Mouse (Mus musculus): Measurements from ENCODE around the gene Izumo1.

The Izumo1 gene

GRCm38 (mm10) chr7:45630064-45630907, 8.7 kb downstream of the Izumo1 start:
- no peak for TF ChIP-seq GATA4 (IDR thresholded peaks at IDR 0.05; ENCODE audit: insufficient replicate concordance, low read length)

- TF ChIP-seq GATA4 (IDR thresholded peaks at IDR 0.05; ENCODE audit: insufficient replicate concordance, low read length) = no peak
These were observed 10.9 kb downstream of the Izumo1 start for GRCm38 (mm10) chr7:45632499-45632898.

DNA sequence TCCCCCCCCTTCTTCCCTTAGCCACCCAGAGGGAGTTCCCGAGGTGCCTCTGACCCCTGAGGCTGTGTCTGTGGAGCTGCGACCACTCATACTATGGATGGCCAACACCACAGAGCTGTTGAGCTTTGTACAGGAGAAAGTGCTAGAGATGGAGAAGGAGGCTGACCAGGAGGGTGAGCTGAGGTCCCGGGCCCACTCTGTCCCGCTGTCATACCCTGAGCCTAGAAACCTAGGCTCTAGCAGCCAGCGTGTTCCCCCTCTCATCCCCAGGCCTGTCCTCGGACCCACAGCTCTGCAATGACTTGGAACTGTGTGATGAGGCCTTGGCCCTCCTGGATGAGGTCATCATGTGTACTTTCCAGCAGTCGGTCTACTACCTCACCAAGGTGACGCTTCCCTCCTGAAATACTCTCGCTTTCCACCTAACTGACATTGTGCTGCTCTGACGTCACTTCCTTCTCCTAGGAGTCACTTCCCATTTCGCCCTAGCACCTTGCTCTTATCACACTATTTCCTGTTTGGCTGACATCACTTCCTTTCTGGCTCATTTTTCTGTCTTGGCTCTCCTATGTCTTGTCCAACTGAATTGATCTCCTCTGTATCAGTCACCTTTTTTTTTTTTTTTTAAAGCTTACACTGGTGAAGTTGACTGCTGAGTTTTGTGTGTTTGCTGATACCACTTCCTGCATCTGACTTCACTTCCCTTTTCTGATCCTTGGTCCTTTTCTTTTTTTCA, 13.5 kb downstream of the Izumo1 start:
- no peak for TF ChIP-seq GATA4 (IDR thresholded peaks at IDR 0.05; ENCODE audit: insufficient replicate concordance, low read length)

- TF ChIP-seq GATA4 (IDR thresholded peaks at IDR 0.05; ENCODE audit: insufficient replicate concordance, low read length) = no peak
These were observed 14.4 kb downstream of the Izumo1 start for GRCm38 (mm10) chr7:45635711-45636688.

- TF ChIP-seq GATA4 (IDR thresholded peaks at IDR 0.05; ENCODE audit: insufficient replicate concordance, low read length) = no peak
These were observed 16.1 kb downstream of the Izumo1 start for GRCm38 (mm10) chr7:45637710-45638109.

GRCm38 (mm10) chr7:45638623-45639401, 17.2 kb downstream of the Izumo1 start:
- no peak for TF ChIP-seq GATA4 (IDR thresholded peaks at IDR 0.05; ENCODE audit: insufficient replicate concordance, low read length)

DNA sequence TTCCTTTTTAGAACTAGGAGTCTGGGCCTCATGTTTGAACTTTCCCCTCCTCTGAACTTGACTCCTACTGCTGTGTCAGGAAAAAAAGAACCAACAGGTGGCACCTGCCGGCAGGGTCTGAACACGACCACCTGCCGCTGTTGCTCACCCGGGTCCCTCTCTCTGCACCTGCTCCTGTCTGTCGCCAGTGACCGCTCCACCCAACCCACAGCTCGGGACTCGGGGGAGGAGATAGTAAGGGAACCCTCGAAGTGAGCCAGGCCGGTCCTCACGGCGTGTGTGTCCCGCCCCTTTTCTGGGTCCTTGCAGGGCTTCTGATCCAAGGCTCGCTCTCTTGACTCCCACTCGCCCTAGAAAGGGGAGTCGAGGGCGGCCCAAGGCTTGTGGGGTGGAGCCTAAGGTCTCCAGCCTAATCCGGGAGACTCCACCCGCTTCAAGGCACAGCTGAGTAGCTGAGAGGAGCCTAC, 18.0 kb downstream of the Izumo1 start, which contains the start of gene Mamstr:
TSS of gene Mamstr (plus strand) at position 417 of the 467 bp plus-strand sequence.
- TF ChIP-seq GATA4 (IDR thresholded peaks at IDR 0.05; ENCODE audit: insufficient replicate concordance, low read length) = no peak

GRCm38 (mm10) chr7:45640191-45640957, 18.8 kb downstream of the Izumo1 start:
- TF ChIP-seq GATA4 (IDR thresholded peaks at IDR 0.05; ENCODE audit: insufficient replicate concordance, low read length) = no peak

DNA sequence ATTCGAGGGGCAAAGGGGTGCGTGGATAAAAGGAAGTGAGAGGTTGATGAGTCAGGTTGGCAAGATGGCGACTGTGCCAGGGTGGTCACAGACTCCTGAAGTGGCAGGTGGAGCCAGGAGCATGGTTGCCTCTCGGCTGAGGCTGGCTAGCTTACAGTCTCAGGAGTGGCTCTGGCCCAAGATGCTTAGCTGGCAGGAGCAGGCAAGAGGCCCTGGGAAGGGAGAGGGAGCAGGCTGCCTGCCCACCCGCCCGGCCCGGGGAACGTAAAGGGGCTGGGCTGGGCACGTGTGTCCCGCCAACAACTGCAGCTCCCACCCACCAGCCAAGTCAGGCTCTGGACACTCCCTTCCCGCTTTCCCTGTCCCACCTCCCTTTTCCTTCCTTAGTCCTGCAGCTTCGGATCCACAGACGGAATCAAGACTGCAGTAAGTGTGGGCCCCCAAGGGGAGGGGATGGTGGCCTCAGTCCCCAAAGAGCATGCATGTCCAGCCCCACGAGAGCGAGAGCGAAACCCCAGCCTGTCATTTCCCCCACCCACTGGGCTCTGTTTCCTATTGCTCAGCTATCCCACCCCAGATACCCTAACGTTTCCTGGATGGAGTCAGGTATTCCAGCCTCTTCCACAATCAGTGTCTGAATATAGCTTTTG, 19.9 kb downstream of the Izumo1 start:
- TF ChIP-seq GATA4 (IDR thresholded peaks at IDR 0.05; ENCODE audit: insufficient replicate concordance, low read length) = no peak

GRCm38 (mm10) chr7:45642083-45642482, 20.5 kb downstream of the Izumo1 start:
- TF ChIP-seq GATA4 (IDR thresholded peaks at IDR 0.05; ENCODE audit: insufficient replicate concordance, low read length) = no peak

DNA sequence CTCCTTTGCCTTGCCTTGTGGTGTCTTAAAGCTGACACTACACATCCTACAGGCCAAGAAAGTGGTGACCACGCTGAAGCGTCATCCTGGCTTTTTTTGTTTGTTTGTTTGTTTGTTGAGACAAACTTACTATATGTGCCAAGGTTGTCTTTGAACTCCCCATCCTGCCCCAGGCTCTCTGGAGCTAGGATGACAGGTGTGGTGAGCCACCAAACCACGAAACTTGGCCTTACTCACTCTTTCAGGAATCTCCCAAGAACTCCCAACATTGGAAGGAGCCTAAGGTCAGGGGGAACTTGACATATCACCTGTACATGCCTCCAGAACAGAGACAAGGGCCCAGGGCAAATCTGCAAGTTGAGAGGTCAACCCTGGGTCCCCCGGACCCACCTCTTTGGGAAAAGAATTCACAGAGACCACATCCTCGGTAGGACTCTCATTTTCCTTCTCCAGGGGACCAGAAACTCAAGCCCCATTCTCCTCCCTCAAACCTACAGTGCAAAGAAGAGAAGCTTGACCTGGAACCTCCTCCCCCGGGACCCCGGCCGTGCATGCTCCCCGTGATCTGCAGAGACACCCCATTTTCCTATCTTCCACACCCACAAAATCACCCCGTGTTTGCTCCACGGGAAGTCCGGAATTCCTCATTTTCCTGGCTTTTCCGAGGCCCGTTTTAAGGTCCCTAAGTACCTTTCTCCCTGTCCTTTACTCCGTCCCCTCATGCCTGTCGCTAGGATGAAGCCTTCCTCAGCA, 21.1 kb downstream of the Izumo1 start:
- TF ChIP-seq GATA4 (IDR thresholded peaks at IDR 0.05; ENCODE audit: insufficient replicate concordance, low read length) = no peak
